Mouse (Mus musculus) left cerebral cortex, postnatal 10 days (tissue): ENCODE data around the gene BC025446. TPM values are rescaled to one million over a fixed set of nuclear protein-coding genes. Genes with fewer than 3 reads are reported as not detected.

Experiments used
- DNase-seq, 2 experiments: peaks; one replicate each; pipeline ENCODE4 v3.0.0; 2021 to 2022; ENCODE audit warnings: low spot score in 2 of 2, mixed read lengths in 1 of 2; ENCODE audit errors: extremely low spot score in 1 of 2
- intact Hi-C: fragments of 180-260 bp; cut with DNase I; formaldehyde crosslinking; loops from one replicate; pipeline ENCODE4 v1.15.1; 2025
- total RNA-seq, 2 experiments: library from RNA; stranded (reverse); gene quantifications; 2 replicates each; pipeline ENCODE4 v1.2.3; 2021

Gene BC025446
- total RNA-seq, 2 experiments from 2014 or later = not detected

- intact Hi-C loops = no loop called here
- no peak for DNase-seq
These were observed 55.7 kb downstream of the BC025446 start for GRCm38 (mm10) chr15:75271891-75272290.

Other genes with a start within 250 kb of the BC025446 start
- gene Ly6i, start 232.9 kb upstream of the BC025446 start, total RNA-seq = not detected
- 1 to 10 TPM; 4.9 to 6.1 TPM for gene Ly6a, start 218.3 kb upstream of the BC025446 start, total RNA-seq
- 10 to 100 TPM; 18.4 to 25.6 TPM for gene Ly6c1, start 167.5 kb upstream of the BC025446 start, total RNA-seq
- 1 to 10 TPM in 1 of 2 experiments, under 1 TPM in 1; 0.55 to 1.2 TPM for gene Ly6c2, start 104.4 kb upstream of the BC025446 start, total RNA-seq
- not detected for gene Ly6g, start 61.1 kb upstream of the BC025446 start, total RNA-seq
- not detected for gene Ly6f, start 52.0 kb downstream of the BC025446 start, total RNA-seq